Mouse (Mus musculus): ENCODE measurements at regions not wholly inside any gene's neighbourhood (a gene's known extent, or its start where the extent isn't known, plus 50 kb on each side); places are given as distances from the start of the nearest gene placed in this dataset.

DNA sequence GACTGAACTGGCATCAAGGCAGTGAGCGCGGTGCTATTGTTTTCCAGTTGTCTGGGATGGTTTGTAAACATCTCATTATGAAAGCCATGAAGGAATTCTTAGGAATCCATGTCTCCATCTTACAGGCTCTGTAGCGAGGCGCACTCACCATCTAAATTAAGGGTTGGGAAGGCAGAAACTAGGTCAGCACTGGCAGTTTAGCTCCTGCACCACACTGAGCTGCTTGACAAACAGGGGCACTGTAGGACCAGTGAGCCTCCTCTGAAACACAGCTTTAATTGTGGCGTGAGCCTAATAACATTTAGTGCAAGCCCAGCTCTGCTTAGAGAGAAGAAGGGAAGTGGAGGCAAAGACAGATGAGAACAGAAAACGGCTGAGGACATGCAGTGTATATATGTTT, 387.1 kb upstream of the Slc35b3 start:
- Histone ChIP-seq H3K4me3 (replicated peaks) (no peak overlapping the region), H3K9ac (replicated peaks) (no peak overlapping the region), H3K27ac (no peak overlapping the region), H3K36me3 (no peaks in the 10 kb centered on the region), H3K9me3 (no peaks in the 10 kb centered on the region), H3K27me3 (no peaks in the 10 kb centered on the region), H3K4me2 (replicated peaks) (no peak overlapping the region), H3K4me1 (replicated peaks) (0 out of 2 replicates have a peak, but pooled peaks cover 2% of the 10 kb centered on the region)
- WGBS = 80% methylated on average over 6 of the region's 6 CpGs
- no peak for ATAC-seq

DNA sequence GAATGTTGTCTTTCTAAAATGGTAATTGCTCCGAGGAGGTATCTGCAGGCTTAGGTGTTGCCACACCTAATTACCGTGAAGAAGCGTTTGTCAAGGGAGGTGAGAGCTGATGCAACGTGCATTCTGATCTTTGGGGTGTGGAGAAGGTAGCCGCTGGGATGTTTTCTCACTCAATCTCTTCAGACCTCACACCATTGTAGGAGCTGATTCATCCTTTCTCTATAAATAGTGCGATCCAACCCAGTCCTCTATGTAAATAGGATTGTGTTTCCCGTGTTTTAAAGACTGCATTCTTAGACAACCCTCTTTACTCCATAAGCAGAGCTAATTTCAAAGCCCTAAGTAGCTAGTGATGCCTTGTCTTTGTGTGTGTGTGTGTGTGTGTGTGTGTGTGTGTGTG, 374.2 kb upstream of the Slc35b3 start:
- Histone ChIP-seq H3K4me3 (replicated peaks) (no peak overlapping the region), H3K9ac (replicated peaks) (no peak overlapping the region), H3K9me3 (no peaks in the 10 kb centered on the region), H3K4me2 (replicated peaks) (no peak overlapping the region), H3K4me1 (replicated peaks) (no peaks in the 10 kb centered on the region), H3K27me3 (no peaks in the 10 kb centered on the region), H3K36me3 (no peaks in the 10 kb centered on the region), H3K27ac (no peak overlapping the region)
- no peak for ATAC-seq
- 69% methylated on average over 7 of the region's 7 CpGs for WGBS

DNA sequence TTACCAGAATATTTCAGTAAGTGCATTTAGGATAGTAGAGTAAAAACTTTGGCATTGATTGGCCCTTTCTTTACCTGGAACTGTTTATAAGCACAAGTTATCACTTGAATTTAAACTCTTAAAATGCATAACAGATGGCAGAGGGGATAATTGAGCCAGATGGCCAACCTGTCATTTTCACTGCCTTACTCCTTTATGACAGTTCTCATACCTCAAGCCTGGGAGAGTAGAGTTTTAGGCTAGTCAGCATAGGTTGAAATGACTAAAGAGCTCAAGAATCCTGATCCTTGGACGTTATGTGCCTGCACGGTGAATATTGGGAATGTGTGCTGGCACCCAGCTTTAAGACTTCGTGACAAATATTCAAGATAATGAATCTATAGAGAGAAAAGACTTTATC, 369.1 kb upstream of the Slc35b3 start:
- Histone ChIP-seq H3K4me1 (replicated peaks) (no peaks in the 10 kb centered on the region), H3K4me3 (replicated peaks) (no peak overlapping the region), H3K36me3 (no peaks in the 10 kb centered on the region), H3K27ac (no peak overlapping the region), H3K9ac (replicated peaks) (no peak overlapping the region), H3K27me3 (no peaks in the 10 kb centered on the region), H3K4me2 (replicated peaks) (no peak overlapping the region), H3K9me3 (no peaks in the 10 kb centered on the region)
- WGBS = 88% methylated on average over 3 of the region's 3 CpGs
- no peak for ATAC-seq

DNA sequence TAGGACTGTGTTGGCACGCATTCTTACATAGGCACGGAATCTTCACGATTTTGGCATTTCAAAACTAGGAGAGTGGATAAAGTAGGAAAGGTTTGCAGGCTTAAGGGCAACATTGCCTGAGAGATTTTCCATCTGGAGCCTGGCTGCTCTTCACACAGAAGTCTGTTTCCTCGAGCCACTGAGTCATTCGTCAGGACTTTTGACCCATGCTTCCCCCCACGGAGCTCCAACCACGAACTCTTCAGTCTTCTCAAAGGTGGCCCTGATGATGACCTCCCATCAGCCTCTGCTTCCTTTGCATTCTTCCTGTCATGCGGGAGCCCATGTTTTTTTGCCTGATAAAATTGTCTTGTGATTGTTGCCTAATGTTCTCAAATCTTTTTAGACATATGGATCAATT, 365.5 kb upstream of the Slc35b3 start:
- H3K4me1 ChIP-seq (replicated peaks) = no peaks in the 10 kb centered on the region
- no peak overlapping the region for H3K27ac ChIP-seq
- H3K27me3 ChIP-seq = no peaks in the 10 kb centered on the region
- no peak for ATAC-seq
- no peaks in the 10 kb centered on the region for H3K9me3 ChIP-seq
- no peak overlapping the region for H3K9ac ChIP-seq (replicated peaks)
- H3K36me3 ChIP-seq = no peaks in the 10 kb centered on the region
- H3K4me2 ChIP-seq (replicated peaks) = no peak overlapping the region
- H3K4me3 ChIP-seq (replicated peaks) = no peak overlapping the region
- WGBS = 90% methylated on average over 8 of the region's 8 CpGs

DNA sequence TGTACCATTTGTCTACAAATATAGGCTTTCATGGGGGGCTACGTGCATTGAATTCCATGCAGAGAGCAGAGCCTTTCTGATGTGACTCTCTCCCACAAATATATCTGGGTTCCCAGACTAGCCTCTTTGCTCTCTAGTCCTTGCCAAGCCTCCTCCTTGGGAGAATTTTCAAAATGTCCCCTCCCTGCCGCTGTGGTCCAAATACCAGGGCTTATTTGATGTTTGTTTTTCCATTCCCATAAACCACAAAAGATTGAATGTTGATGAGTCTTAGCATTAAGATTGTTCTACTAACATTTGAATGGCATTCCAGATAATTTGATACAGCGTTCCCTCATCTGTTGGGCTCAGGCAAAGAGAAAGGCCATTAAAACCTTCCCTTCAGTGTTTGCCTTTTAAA, 360.4 kb upstream of the Slc35b3 start:
- Histone ChIP-seq H3K9ac (replicated peaks) (no peak overlapping the region), H3K27ac (no peak overlapping the region), H3K4me2 (replicated peaks) (no peak overlapping the region), H3K27me3 (no peaks in the 10 kb centered on the region), H3K36me3 (no peaks in the 10 kb centered on the region), H3K9me3 (no peaks in the 10 kb centered on the region), H3K4me1 (replicated peaks) (no peaks in the 10 kb centered on the region), H3K4me3 (replicated peaks) (no peak overlapping the region)
- 94% methylated on average over 3 of the region's 3 CpGs for WGBS
- ATAC-seq = no peak

DNA sequence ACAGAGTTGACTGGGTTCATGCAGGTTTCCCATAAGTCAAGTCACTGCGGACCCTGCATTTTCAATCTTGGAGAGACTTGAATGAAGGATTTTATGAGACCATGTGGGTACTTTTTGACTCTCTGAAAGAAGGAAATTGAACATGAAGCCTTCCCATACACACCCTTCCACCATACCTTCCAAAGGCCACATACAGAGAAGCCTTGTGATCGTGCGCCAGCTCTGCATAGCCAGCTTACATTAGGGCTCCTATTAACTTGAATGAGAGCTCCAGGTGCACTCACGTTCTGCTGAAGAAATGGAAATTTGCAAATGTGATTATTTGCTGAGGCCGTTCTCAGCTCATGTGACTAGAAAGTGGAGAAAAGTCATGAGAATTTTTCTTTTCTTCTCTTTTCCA, 349.1 kb upstream of the Slc35b3 start:
- Histone ChIP-seq H3K4me3 (replicated peaks) (no peak overlapping the region), H3K27me3 (no peaks in the 10 kb centered on the region), H3K36me3 (no peaks in the 10 kb centered on the region), H3K4me1 (replicated peaks) (no peaks in the 10 kb centered on the region), H3K9me3 (no peaks in the 10 kb centered on the region), H3K9ac (replicated peaks) (no peak overlapping the region), H3K4me2 (replicated peaks) (no peak overlapping the region), H3K27ac (no peak overlapping the region)
- no peak for ATAC-seq
- 94% methylated on average over 5 of the region's 5 CpGs for WGBS

DNA sequence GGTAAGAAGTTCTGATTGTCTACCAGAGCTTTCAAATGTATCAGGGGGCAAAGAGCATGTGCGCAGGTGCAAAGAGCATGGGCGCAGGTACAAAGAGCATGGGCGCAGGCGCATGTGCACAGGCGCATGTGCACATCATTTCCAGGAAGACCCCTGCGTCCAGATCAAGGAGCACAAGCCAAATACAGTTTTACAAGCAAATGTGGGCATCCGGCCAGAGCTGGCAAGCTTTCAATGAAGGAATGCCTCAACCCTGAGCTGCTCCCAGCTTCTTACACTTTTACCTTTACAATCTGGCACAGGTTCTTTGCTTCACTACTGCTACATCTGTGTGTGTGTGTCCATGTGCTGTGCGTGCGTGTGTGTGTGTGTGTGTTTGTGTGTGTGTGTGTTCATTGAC, 347.2 kb upstream of the Slc35b3 start:
- H3K27me3 ChIP-seq = no peaks in the 10 kb centered on the region
- H3K4me3 ChIP-seq (replicated peaks) = no peak overlapping the region
- H3K27ac ChIP-seq = no peak overlapping the region
- H3K4me2 ChIP-seq (replicated peaks) = no peak overlapping the region
- H3K36me3 ChIP-seq = no peaks in the 10 kb centered on the region
- WGBS = 94% methylated on average over 9 of the region's 9 CpGs
- H3K9me3 ChIP-seq = no peaks in the 10 kb centered on the region
- no peak overlapping the region for H3K9ac ChIP-seq (replicated peaks)
- H3K4me1 ChIP-seq (replicated peaks) = no peaks in the 10 kb centered on the region
- ATAC-seq = no peak

DNA sequence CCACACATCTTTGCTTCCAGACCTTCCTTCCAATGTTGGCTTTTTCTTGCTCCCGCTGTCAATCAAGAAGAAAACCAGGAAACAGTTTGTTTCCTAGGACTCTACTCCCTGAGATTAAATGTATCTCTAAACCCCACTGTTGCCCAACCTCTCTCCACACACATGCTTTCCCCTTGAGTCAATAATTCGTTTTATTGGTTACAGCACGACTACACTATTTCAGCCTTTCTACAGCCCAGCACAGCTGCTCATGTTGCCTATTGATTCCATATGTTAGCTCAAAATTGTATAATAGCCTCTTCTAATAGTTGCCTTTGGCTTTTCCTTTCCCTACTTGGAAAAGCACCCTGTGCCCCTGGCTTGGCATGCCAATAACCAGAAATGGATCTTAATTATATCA, 346.2 kb upstream of the Slc35b3 start:
- Histone ChIP-seq H3K4me3 (replicated peaks) (no peak overlapping the region), H3K27ac (no peak overlapping the region), H3K4me2 (replicated peaks) (no peak overlapping the region), H3K36me3 (no peaks in the 10 kb centered on the region), H3K27me3 (no peaks in the 10 kb centered on the region), H3K4me1 (replicated peaks) (no peaks in the 10 kb centered on the region), H3K9me3 (no peaks in the 10 kb centered on the region), H3K9ac (replicated peaks) (no peak overlapping the region)
- WGBS = 81% methylated on average over 3 of the region's 3 CpGs
- no peak for ATAC-seq

DNA sequence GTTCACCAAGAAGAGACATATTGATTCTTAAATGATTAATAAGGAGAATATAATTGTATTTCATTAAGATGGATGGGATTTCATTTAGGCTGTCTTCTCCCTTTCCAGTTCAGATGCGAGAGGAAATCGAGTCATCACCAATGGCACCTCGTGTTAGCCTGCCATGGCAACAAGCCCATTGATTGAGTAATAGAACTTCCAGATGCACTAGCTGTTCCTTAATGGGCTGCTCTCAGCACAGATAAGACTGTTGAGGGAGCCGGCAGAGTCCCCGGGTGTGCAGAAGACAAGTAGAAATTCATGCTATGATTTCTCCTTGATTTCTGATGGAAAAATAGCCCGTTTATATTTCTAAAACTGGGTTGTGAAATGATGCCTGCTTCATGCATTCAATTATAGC, 336.5 kb upstream of the Slc35b3 start:
- WGBS = 82% methylated on average over 6 of the region's 6 CpGs
- H3K27ac ChIP-seq = no peak overlapping the region
- no peak overlapping the region for H3K9ac ChIP-seq (replicated peaks)

DNA sequence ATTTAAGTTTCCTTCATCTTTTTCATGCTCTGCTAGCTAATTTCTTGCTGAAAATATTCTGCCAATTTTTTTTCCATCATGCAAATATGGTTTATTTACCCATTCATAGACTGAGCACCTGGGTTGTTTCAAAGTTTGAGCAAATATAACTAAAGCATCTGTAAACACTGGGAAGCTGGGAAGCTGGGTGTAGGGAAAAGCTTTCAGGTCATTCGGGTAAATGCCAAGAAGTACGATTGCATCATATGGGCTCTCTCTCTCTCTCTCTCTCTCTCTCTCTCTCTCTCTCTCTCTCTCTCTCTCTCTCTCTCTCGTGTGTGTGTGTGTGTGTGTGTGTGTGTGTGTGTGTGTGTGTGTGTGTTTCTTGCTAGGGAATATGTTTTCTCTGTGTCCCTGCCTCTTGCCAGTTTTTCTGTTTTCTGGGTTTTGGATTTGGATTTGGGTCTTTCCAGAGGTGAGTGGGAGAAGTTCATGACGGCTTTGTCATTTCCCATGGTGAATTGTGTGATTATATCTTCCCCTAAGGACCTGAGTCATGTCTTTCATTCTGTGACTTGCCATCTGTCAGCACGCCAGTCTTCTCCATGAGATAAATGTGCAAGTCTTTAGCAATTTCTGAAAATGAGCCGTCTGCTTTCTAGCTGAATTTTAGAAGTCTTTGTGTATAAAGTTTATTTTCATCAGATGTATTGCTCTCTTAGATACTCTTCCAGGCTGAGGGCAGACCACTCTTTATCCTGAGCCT, 329.7 kb upstream of the Slc35b3 start:
- no peak for ATAC-seq
- H3K4me2 ChIP-seq (replicated peaks) = no peak overlapping the region
- 80% methylated on average over 5 of the region's 6 CpGs for WGBS
- H3K4me1 ChIP-seq (replicated peaks) = no peaks in the 10 kb centered on the region
- no peaks in the 10 kb centered on the region for H3K9me3 ChIP-seq
- no peak overlapping the region for H3K27ac ChIP-seq
- no peak overlapping the region for H3K9ac ChIP-seq (replicated peaks)
- H3K4me3 ChIP-seq (replicated peaks) = no peak overlapping the region
- no peaks in the 10 kb centered on the region for H3K36me3 ChIP-seq
- no peaks in the 10 kb centered on the region for H3K27me3 ChIP-seq

More for the DNA sequence above, 336.5 kb upstream of the Slc35b3 start:
- Histone ChIP-seq H3K4me1 (replicated peaks) (no peaks in the 10 kb centered on the region), H3K27me3 (no peaks in the 10 kb centered on the region), H3K4me3 (replicated peaks) (no peak overlapping the region), H3K9me3 (no peaks in the 10 kb centered on the region), H3K4me2 (replicated peaks) (no peak overlapping the region), H3K36me3 (no peaks in the 10 kb centered on the region)
- no peak for ATAC-seq

DNA sequence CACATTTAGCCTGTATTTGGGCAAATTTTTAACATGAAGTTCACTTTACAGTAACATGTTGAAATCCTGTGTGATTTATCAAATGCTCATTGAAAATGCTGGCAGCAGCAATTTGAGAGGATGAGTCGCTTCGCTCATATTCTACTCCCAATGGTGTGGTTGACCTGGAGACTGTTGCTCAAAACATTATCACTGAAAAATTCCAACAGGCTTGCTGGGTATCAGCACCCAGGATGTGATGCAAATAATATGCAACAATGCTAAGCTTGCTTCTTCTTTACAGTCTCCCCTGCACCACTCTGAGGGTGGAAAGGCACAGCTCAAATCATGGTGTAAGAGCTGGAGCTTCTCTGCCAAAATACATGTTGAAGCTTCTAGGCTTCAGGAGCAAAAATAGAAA, 321.6 kb upstream of the Slc35b3 start:
- no peaks in the 10 kb centered on the region for H3K36me3 ChIP-seq
- no peak for ATAC-seq
- H3K4me2 ChIP-seq (replicated peaks) = no peak overlapping the region
- no peaks in the 10 kb centered on the region for H3K4me1 ChIP-seq (replicated peaks)
- WGBS = 94% methylated on average over 2 of the region's 2 CpGs
- no peaks in the 10 kb centered on the region for H3K9me3 ChIP-seq
- no peak overlapping the region for H3K27ac ChIP-seq
- H3K27me3 ChIP-seq = no peaks in the 10 kb centered on the region
- no peak overlapping the region for H3K9ac ChIP-seq (replicated peaks)
- no peak overlapping the region for H3K4me3 ChIP-seq (replicated peaks)

DNA sequence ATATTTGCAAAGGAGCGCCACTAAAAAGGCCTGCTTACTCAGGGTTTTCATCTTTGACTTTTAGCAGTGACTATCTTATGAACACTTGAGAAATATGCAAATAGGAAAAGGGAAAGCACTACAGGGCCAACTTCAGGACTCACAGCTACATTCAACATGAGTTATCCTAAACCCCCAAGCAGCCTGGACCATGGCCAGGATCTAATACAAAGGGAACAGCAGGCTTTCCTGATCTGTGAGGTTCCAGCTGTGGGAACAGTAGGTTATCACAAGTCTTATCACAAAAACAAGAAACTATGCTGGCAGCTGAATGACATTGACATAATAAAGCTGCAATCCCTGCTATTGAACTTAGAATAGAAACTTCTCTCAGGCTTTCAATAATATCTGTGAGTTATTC, 317.4 kb upstream of the Slc35b3 start:
- Histone ChIP-seq H3K9ac (replicated peaks) (no peak overlapping the region), H3K4me1 (replicated peaks) (no peaks in the 10 kb centered on the region), H3K4me3 (replicated peaks) (no peak overlapping the region), H3K36me3 (no peaks in the 10 kb centered on the region), H3K4me2 (replicated peaks) (no peak overlapping the region), H3K9me3 (no peaks in the 10 kb centered on the region), H3K27ac (no peak overlapping the region), H3K27me3 (no peaks in the 10 kb centered on the region)
- no peak for ATAC-seq
- 91% methylated on average over 1 of the region's 1 CpGs for WGBS

DNA sequence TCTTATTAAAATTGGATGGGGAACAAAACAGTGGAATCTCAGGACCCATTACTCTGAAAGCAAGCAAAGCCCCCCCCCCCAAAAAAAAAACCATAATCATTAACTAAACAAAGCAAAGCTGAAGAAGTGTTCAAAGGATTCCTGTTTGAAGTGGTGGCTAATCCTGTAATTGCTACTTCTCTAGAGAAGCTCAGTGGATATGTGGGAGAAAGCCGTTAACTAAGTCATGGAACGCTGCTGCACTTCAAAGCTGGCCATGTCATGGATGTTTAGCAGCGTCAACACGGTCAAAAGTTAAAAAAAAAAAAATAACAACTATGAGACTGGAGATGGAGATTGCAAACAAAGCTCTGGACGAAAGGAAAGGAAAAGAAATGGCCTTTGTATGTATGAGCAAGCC, 305.3 kb upstream of the Slc35b3 start:
- Histone ChIP-seq H3K27me3 (no peaks in the 10 kb centered on the region), H3K4me1 (replicated peaks) (no peaks in the 10 kb centered on the region), H3K4me3 (replicated peaks) (no peak overlapping the region), H3K9me3 (no peaks in the 10 kb centered on the region), H3K9ac (replicated peaks) (no peak overlapping the region), H3K27ac (no peak overlapping the region), H3K4me2 (replicated peaks) (no peak overlapping the region), H3K36me3 (no peaks in the 10 kb centered on the region)
- WGBS = 29% methylated on average over 5 of the region's 5 CpGs
- ATAC-seq = no peak

All from midbrain, embryonic 13.5 days (tissue).